Mouse (Mus musculus) adrenal gland, postnatal 14 days (tissue): ENCODE results near the gene Flrt2. TPM values are rescaled to one million over a fixed set of nuclear protein-coding genes. Genes with fewer than 3 reads are reported as not detected.
"Not testable (repeated sequence)": the region's sequence is repeated elsewhere in the genome, so short reads cannot be mapped to it uniquely, and the experiment has no call there.

ENCODE experiments used
- DNase-seq: peaks from one replicate; pipeline ENCODE4 v3.0.0; 2021; ENCODE audit warnings: mixed read lengths
- long read RNA-seq, 2 experiments: library from polyadenylated mRNA; stranded (forward); transcript quantifications; one replicate each; pipeline ENCODE4 v2.0.0; 2021
- total RNA-seq: library from RNA; stranded (reverse); gene quantifications from 2 replicates; pipeline ENCODE4 v1.2.3, GENCODE M21; 2021

Flrt2 gene
- total RNA-seq, result 13.2 and 15.8 TPM in 2 replicates
- long read RNA-seq, experiment 1, full-length matches to known transcripts, result 1 of 1 reads
- long read RNA-seq, experiment 1, partial matches to known transcripts, result 0 of 1 reads
- long read RNA-seq, experiment 1, other reads (novel, unspliced or antisense), result 0 of 1 reads
- long read RNA-seq, experiment 2, partial matches to known transcripts, result 0 of 3 reads
- long read RNA-seq, experiment 2, other reads (novel, unspliced or antisense), result 2 of 3 reads

DNA sequence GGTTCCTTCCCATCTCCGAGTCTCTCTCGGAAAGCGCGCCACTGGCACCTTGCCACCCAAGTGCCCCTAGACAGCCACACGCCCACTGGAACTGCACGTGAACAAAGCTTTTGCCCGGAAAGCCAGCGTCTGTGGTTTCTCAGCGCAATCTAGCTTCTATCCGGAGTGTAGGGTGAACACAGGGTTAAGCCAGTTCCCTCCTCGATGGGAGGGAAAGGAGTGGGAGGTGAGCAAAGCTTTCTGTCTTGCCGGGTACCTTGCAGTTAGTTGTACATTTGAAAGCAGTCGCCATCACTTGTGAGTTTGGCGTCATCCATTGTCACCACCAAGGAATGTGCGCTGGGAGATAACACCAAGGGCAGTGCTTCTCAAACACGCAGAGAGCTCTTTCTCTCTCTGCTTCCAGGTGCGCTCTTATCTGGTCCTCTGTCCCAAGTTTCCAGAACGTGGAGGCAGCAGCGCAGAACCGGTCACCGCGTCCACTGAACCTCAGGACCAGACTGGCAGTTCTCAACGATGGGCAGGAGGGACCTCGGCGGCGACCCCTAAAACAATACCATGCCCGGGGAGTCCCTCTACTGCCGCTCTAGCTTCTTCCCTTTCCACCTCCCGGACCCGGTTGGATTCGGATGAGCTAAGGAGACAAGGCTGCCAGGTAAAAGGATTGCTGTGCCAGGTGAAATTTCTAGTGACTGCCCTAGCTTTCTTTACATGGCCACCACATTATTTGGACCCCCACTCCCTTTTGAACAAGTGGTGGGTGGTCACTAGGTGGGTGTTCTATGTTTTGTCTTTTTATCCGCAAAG, at the start of gene Flrt2:
Flrt2 (plus strand) TSS at position 266 of the 807 bp plus-strand sequence.
- peak; percentile 42 for DNase-seq

DNA sequence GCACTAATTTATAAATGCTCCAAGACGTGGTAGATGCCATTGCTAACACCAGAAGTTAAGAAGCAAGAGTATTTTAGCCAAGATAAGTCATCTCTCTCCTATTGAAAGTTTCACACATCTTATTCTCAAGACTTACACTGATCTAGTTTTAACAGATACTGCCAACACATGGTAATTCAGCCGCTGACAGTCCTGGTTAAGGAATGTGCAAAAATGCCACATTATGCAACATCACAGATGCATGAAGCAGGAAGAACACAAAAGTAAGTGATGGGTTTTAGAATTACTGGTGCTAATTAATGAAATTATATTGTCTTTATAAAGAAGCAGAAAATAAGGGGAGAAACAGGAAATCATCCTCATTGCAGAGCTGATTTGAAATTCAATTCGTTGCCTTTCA, 49.8 kb upstream of the Flrt2 start:
- DNase-seq, result no peak

DNA sequence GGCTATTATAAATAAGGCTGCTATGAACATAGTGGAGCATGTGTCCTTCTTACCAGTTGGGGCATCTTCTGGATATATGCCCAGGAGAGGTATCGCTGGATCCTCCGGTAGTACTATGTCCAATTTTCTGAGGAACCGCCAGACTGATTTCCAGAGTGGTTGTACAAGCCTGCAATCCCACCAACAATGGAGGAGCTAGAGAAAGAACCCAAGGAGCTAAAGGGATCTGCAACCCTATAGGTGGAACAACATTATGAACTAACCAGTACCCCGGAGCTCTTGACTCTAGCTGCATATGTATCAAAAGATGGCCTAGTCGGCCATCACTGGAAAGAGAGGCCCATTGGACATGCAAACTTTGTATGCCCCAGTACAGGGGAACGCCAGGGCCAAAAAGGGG, 44.8 kb upstream of the Flrt2 start:
- DNase-seq, result not testable (repeated sequence)

DNA sequence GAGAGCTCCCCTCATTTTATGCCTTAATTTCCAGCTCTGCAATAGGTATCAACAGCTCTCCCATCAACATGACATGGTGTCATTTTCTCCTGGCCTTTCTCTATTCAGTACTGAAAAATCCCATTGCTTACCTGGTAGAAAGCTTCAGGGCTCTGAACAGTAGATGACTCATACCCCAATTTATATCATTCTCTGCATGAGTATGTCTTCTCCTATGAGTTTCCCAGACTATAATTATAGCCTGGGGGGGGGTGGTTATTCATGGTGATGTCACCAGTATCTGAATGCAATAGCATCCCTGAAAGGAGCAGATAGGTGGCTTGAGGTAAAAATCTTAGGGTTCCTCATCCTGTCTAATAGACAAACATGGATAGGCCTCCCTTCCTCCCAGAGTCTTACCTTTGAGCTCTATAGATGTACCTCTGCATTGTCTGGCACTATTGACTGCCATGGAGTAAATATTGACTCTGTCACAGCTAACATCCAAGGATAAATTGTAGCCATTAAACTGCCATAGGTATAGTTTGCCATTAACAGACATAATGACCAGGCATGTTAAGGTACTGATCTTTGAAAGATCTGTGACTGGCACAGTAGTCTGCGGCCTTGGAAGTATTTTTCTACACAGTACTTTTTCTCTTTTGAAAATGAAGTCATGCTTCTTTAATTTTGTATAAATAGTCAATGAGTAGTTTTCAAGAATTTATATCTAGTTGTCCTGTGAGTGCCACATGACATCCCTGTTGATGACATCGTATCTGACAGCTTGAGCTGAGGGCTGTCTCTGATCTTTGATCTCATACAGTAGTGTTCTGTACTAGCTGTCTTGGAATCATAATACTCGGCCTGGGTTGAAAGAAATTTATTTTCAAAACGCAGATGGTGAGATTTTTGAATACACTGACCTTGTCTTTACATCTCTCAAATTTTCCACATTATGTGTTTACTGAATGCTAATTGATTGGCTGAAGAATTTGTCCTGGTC, 39.6 kb upstream of the Flrt2 start:
- no peak for DNase-seq

DNA sequence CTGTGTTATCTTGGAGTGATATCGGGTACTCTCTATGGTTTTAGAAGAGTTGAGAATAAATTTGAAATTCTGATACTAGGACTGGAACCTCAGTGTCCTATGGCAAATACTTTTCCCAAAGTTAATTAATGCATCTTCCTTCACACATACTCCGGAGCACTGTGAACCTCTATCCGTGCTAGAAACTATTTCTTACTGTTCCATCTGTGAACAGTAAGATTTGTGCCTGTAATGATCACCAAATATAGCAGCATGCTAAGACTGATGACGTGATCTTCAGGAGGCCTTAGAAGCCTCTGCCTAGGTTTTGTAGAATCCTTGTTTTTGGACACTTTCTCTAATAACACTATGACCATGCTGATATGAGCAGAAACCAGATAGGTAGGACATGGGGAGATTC, 35.4 kb upstream of the Flrt2 start:
- DNase-seq, result no peak

DNA sequence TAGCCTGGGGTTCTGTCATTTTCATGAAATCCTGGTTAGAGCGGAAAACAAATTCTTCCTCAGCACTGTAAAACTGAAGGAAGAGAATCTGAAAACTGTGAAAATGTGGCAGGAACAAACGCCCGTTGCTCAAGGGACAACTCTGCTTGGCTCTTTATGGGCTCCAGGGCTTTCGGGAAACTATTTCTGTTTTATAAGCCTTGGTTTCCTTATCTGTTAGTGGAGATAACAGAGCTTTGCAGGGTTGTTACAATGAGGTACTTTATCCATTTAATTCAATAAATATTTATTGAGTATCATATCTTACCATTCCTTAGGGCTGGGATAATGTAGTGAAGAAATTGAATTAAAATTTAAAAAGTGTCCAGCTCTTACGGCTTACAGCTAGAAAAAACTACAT, 24.7 kb upstream of the Flrt2 start:
- DNase-seq, result no peak

DNA sequence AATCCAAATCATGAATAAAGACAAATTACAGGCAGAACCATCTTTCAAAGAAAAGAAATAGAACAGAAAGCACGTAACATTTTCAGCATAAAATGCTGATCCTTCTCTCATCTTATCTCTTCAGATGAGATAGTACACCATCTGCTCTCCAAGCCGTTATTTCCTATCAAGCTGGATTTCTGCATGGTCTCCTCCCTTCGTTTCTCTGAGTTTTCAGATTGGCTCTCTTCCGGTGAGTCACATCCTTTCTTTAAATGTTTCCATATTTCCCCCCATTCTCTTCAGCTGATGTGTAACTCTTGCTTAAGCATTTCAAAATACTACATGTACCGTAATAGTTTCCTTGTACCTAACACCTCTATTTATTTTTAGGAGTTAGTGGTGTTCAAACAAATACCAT, 16.3 kb upstream of the Flrt2 start:
- DNase-seq, result no peak

DNA sequence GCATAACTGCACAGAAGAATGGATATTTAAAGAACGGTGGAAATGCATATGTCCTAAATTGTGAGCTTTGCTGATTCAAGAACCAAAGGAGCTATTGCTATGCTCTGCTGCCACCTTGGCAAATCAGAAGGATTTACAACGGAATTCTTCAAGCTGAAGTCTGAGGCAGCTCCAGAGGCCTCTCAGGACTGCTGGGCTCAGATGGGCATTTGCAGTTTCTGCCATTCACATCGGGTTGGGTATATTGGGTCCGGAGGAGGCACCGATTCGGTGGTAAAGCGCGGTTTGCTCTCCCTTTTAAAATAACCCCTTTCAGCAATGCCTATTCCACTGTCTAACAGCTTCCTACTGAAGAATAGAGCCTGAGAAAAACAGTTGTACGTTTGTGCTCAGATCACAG, 1.2 kb upstream of the Flrt2 start:
- peak; percentile 43 for DNase-seq

DNA sequence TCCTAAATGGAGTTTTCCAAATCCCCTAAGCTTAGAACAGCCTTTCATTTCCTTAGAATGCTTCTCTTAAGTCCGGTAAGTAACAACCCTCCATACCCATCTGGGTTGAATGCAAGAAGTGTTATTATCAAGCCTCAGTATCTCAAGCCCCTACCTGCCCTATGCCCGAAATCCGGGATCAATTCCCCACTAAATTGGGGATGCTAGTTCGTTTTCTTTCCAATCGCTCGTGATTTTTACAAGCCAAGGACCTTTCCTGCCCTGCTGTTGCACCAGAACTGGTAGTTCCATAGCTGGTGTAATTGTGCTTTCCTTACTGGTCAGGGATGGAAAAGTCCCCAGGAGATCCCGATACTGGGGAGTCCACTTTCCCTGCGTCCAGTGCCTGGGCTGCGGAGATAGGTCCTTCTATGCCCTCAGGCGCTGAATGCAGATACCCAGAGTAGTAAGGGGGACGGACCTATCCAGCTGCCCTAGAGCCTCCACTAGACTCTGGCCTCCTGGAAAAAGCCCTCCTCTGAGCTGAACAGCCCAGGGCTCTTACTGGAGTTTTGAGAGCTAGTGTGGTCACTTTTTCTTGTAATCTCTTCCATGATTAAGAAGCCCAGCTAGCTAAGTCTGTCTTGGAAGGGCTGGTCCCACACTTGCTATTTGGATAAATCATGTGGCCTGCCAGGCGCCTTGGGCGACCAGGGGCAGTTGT, 1.1 kb downstream of the Flrt2 start:
- DNase-seq, result peak; percentile 9

DNA sequence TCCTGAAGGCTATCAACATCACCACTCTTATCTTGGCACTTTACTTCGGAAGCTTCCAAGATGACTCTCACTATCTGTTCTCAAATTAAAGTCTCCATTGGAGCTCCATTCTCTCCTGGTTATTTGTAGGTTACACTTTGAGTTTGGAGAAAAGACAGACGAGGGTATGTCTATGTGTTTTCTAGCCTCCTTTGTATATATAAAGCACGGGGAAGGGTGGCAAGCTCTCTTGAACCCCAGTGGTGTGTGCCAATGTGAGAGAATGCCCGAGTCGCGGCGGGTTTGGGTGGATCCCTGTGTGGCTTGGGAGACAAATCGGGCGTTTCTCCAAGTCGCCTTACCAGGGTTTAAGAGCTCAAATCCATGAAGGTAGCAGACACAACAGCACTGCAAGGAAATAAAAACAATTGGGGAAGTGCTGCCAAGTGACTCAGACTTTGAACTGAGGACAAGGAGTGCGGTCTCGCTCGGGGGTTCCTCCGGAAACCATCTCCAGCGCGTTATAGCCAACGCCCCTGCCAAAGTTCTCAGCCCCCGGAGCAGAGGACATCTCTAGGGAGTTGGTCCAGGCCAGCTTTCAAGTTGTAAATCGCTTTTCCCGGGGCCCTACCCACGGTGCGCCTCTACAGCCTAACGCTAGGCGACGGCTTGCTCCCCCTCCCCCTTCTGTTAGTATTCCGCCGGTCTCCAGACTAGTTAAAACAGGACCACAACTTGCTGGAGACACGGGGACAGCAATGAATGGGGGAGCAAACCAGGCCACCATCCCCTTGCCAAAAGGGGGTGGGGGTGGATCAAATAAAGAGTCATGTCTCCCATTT, 1.8 kb downstream of the Flrt2 start:
- DNase-seq, result peak; percentile 55

DNA sequence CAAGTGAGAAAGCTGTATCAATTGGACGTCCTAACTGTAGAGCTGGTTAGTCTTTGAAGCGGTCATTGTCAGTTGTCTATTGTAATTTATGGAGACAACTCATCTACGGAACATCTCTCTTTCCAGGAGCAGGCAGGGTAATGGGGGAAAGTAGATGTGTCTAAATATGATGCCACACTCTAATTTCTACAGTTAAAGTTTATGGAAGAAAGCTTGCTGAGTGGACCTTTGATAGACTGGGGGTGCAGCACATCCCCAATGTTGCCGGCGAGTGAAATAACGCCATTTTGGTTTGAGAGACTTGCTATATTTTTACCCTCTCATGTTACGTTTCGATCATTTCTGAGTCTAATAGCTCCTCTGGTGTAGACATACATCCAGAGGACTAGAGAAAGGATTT, 2.5 kb downstream of the Flrt2 start:
- no peak for DNase-seq

DNA sequence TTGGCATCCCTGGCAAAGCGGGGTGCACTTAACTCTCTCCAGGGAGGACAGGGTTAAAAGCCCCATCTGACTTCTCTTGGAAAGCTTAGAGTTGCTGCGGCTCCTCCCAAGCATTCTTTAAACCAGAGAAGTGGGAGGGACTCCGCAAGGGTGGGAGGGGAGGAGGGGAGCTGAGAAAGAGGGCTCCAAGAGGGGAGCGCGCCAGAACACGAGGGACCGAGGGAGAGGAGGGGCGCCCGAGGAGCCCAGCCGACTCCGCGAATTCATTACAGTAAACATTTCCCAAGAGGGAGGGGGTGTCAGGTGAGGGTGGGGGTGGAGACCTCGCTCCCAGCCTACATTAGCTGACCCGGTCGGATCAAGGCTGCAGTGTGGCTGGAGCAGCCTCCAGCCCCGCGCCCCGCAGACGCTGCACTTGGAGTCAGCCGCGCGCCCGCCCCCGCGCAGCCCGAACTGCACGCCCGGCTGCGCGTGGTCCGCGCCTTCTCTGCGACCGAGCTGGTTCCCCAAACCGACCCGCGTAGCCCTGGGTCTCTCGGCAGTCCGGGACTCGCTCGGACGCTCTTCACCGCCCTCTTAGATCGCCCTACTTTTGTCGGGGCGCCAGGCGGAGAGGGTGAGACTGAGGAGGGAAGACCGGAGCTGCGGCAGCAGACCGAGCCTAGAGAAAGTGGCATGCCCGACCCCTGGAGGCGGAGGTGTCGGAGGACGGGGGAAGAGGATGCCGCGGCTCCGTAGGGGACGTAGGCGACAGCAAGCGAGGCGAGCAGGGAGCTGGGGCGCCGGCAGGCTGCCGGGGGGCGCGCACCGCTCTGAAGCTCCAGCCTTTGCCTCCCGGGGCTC, 3.2 kb downstream of the Flrt2 start:
- peak; percentile 73 for DNase-seq

DNA sequence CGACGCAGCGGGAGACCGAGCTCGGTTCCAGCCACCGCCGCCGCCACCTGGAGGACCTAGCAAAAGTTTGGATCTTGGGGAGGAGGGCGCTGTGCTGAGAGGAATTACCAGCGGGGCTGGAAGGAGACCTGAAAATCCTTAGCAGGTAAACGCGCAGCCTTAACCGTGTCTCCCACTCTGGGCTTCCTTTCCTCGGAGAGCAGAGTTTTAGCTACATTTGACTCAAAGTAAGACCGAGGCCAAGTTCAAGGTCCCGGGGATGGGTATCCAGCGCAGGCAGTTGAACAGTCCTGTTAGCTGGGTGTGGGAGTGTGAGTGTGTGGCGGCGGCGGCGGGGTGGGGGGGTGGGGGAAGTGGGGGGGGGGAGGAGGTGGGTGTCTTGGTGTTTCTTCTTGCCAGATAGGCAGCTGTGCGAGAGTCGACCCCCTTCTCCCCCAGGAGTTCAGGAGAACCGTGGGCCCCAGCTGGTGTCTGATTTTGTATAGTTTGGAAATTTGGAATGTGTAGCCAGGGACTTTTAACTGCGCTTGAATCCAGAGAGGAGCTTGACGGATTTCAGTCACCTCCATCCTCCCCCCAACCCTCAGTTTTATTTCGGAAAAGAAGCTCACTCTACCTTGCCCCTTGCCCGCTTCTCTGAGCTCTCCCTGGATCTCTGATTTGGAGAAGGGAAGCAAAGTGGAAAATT, 4.0 kb downstream of the Flrt2 start:
- DNase-seq, result no peak

DNA sequence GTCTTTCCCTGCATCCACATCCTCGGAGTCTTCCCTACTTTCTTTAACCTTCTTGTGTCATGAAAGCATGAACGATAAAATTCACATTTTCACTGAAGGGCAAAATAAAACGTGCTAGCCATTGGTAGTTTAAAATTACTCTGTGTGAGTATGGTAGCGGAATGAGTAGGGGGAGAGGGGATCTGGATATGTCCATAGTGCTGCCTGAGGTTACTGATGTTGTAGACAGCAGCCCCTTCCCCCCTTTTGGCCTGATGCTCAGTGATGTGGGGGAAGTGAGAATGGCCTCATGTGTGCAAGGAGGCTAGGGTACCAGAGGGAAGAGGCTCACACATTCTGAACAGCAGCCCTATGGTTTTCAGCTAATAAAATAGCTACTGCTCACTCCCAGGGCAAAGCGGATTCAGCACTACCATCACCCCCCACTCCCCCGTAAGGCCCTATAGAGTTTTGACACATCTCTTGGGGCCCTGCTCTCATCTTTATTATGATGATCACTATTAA, 4.5 kb downstream of the Flrt2 start:
- peak; percentile 13 for DNase-seq

DNA sequence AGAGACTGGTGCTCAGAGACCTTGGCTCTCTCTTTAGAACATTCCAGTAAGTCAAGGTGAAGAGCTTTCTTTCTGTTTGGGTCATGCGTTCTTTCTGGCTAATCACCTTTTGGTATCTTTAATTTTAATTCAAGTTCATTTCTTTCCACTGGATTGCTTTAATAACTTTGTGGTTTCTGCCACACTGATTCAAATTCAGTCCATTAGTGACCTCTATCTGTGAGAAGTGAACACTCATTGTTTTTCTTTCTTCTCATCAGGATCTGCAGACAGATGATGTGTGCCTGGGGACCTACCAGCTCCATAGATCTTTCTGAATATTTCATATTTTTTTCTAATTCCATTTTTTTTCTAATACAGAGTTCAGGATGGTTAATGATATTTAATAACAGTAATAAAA, 6.5 kb downstream of the Flrt2 start:
- no peak for DNase-seq

DNA sequence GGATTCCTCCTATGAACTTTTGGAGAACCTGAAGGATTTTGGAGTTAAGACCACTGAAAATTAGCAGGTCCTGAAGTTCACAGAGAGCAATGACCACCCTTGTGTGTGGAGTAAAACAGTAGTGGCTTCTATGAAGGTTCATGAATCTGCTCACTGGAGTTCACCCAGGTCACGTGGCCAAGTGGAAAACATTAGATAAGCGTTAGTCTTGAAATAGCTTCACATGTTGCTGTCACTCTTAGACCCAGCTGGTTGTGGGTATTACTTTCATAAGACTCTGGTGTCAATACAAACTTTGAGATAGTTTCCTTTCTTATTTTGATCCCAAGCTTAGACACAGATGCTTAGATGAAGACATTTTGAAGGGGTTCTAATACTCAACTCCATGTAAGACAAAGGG, 8.7 kb downstream of the Flrt2 start:
- DNase-seq, result no peak

DNA sequence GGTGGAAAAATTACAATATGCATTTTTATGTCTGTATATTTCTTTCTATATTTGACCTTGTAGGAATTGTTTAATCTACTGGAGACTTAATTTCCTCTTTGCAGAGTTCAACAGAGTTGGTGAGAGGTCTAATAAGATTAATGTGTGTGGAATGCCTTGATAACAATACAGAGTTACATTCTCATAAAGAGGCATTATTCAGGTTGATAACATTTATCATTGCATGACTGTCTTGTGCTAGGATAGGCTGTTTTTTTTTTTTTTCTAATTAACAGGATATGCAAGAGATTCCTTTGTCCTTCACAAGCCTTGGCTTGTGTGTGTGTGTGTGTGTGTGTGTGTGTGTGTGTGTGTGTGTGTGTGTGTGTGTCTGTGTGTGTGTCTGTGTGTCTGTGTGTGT, 9.6 kb downstream of the Flrt2 start:
- no peak for DNase-seq

DNA sequence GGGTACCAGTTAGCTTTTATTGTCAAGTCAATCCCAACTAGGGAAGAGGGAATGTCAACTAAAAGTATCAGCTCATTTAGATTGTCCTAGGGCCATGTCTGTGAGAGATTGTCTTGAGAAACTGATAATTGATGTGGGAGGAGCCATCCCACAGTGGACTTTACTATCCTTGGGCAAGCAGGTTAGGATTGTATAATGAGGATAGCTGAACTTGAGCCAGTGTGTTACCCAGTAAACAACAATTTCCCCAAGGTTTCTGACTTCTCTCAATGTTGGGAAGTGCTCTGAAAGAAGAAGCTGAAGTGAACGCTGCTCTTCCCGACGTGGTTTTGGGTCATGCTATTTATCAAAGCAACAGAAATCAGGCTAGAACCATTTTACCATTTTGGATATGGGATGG, 13.0 kb downstream of the Flrt2 start:
- no peak for DNase-seq

DNA sequence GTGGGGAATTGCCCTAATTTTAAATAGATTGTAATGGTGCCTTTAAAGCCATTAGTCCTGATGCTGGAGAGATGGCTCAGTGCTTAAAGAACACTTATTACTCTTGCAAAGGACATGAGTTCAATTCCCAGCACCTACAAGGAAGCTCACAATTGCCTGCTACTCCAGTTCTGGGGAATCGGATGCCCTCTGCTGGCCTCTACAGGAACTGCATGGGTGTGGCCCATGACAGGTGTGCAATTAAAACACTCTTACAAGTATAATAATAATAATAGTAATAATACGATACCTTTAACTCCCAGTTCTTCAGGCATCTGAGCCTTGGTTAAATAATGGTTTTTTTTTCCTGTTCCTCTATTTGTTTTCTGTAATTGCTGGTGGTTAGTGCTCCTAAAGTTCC, 31.2 kb downstream of the Flrt2 start:
- DNase-seq, result no peak
